Mouse (Mus musculus) yolk sac, embryonic 10.5 days (tissue): ENCODE results near the gene Mtx1.
"Not testable (repeated sequence)": the region's sequence is repeated elsewhere in the genome, so short reads cannot be mapped to it uniquely, and the experiment has no call there.

Source experiments
- DNase-seq: peaks from one replicate; pipeline ENCODE4 v3.0.0-alpha.2; 2017; ENCODE audit warnings: low spot score

Gene Mtx1

DNA sequence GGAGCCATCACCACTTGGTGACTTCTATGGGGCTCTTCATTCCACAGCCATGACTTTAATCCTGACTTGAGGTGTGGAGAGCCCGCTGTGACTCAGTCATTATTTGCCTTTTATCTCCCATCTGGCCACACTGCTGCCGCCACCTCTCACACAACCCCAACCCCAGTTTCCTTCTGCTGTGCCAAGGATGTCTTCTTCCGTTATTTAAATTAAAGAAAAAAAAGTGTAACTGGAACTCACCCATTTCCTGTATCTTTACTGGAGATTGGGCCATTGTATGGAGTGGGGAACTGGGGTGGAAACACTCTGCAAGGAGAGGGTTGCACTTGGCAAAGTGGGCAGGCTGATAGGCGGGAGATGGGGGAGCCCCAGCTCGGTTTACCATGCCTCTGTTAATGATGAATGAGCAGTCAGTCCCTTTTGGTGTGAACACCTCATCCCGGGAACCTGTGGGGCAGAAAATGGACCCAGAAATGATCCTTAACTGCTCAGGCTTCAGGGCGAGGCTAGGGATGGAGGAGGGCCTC is 44.3 kb downstream of the Mtx1 start:
- DNase-seq = no peak

- no peak for DNase-seq
Observed at GRCm38 (mm10) chr3:89181749-89182500, 45.0 kb downstream of the Mtx1 start.

GRCm38 (mm10) chr3:89179056-89179455 is 47.8 kb downstream of the Mtx1 start:
- no peak for DNase-seq

DNA sequence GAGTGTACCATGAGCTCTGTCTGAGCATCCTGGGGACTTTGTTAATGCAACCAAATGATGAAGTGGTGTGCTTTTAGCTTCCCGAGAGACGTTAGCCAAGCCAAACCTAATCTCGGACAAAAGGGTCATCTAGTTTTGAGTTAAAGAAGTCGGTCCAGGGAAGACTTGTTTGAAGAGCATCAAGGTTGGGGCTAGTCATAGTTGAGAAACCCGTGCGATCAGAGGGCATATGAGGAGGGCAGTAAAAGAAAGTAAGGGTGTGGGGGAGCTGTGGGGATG is 48.8 kb downstream of the Mtx1 start:
- no peak for DNase-seq

GRCm38 (mm10) chr3:89177242-89178106 is 49.4 kb downstream of the Mtx1 start, which contains the start of gene Scamp3:
TSS of gene Scamp3 (plus strand) at chr3:89177473.
- DNase-seq = peak; percentile 97

GRCm38 (mm10) chr3:89176421-89176820 is 50.5 kb downstream of the Mtx1 start:
- DNase-seq = no peak

GRCm38 (mm10) chr3:89175544-89175943 is 51.3 kb downstream of the Mtx1 start:
- no peak for DNase-seq

DNA sequence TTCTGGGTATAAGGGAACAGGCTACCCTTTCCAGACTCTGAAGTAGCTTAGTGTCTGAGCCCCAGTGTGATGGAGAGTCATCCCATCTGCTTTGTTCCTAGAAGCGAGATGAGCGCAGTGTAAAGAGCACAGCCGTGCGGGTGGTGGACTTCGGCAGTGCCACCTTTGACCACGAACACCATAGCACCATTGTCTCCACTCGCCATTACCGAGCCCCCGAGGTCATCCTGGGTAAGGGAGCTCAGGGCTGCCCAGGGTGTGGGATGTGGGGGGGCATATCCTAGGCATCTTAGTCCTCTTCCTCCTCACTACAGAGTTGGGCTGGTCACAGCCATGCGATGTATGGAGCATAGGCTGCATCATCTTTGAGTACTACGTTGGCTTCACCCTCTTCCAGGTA is 52.0 kb downstream of the Mtx1 start:
- no peak for DNase-seq

- no peak for DNase-seq
Observed at GRCm38 (mm10) chr3:89166945-89167344, 59.9 kb downstream of the Mtx1 start.

- DNase-seq = no peak
Observed at GRCm38 (mm10) chr3:89165268-89165870, 61.5 kb downstream of the Mtx1 start.

GRCm38 (mm10) chr3:89164506-89165267 is 62.2 kb downstream of the Mtx1 start, which contains the start of gene Clk2:
TSS of gene Clk2 (plus strand) at chr3:89164795.
- peak; percentile 94 for DNase-seq

- DNase-seq = no peak
Observed at GRCm38 (mm10) chr3:89163643-89164245, 63.1 kb downstream of the Mtx1 start.

GRCm38 (mm10) chr3:89163123-89163522 is 63.8 kb downstream of the Mtx1 start:
- no peak for DNase-seq

DNA sequence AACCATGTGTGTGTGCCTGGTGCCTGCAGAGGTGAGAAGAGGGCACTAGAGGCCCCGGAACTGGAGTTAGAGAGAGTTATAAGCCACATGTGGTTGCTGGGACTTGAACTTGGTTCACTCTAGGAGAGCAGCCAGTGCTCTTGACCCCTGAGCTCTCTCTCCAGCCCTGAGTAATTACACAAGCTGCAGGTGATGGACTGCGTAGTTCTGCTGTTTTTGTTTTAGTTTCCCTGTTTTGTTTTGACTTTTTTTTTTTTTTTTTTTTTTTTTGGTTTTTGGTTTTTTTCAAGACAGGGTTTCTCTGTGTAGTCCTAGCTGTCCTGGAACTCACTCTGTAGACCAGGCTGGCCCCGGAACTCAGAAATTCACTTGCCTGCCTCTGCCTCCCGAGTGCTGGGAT is 65.1 kb downstream of the Mtx1 start:
- no peak for DNase-seq

- DNase-seq = not testable (repeated sequence)
Observed at GRCm38 (mm10) chr3:89161207-89161606, 65.7 kb downstream of the Mtx1 start.

DNA sequence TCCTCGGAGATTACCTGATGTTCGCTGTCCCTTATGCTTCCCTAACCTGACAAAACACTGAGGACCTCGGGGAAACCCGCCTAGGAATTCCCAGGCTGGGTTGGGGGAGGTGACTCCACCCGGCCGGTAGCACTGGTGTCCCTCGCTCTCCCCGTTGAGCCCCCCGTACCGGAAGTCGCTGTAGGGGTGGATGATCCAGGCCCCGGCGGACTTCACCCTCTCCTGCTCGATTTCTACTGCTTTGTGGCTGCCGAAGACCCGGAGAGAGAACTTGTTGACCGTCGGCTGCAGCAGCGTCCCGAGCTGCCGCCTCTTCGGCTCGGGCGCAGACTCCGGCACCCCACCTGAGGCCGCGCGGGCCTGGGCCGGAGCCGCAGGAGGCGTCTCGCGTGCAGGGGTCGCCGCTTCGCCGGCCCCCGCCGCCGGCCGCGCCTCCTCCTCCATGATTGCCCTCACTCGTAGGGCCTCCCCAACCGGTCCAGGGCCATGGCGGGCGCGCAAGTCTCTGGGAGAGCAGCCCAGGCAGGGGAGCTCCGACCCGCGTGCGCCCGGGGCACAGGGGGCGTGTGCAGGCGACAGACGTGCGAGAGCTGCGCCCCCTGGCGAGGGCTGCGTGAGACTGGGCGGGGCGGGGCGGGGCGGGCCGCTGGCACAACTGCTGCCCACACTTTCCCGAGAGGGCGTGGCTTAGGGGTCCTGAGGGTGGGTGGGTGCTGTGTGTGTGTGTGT is 67.1 kb downstream of the Mtx1 start, which contains the start of gene Hcn3:
Hcn3 (minus strand) TSS at position 581 of the 729 bp plus-strand sequence.
- DNase-seq = peak; percentile 66

GRCm38 (mm10) chr3:89159211-89159610 is 67.7 kb downstream of the Mtx1 start:
- peak; percentile 71 for DNase-seq
